Mouse (Mus musculus) midbrain, embryonic 16.5 days (tissue): ENCODE data around the gene Rtp4. TPM values are rescaled to one million over a fixed set of nuclear protein-coding genes. Genes with fewer than 3 reads are reported as not detected.

ENCODE experiments used
- ATAC-seq: fragments of 200-750 bp; cut with Nextera tagmentation; 2 replicates; pipeline ENCODE4 v1.8.0; 2017; ENCODE audit warnings: moderate TSS enrichment
- H3K27ac ChIP-seq: fragments of 300-500 bp; sonication (generic); 2 replicates; pipeline ENCODE4 v1.5.1; 2014; ENCODE audit warnings: mild to moderate bottlenecking, low read length, mixed read lengths
- H3K27me3 ChIP-seq: fragments of 300-500 bp; sonication (generic); 2 replicates; pipeline ENCODE4 v1.6.1; 2014; ENCODE audit warnings: low read depth, low read length, mixed read lengths; ENCODE audit not compliant: control insufficient read depth, insufficient read depth
- H3K36me3 ChIP-seq: fragments of 300-500 bp; sonication (generic); 2 replicates; pipeline ENCODE4 v1.6.1; 2014; ENCODE audit warnings: mild to moderate bottlenecking, low read length, moderate library complexity, mixed read lengths; ENCODE audit not compliant: control insufficient read depth, insufficient read depth
- H3K4me1 ChIP-seq: fragments of 300-500 bp; sonication (generic); 2 replicates; pipeline ENCODE4 v1.6.1; 2014; ENCODE audit warnings: mild to moderate bottlenecking, low read length, mixed read lengths; ENCODE audit not compliant: control insufficient read depth, insufficient read depth
- H3K4me2 ChIP-seq: fragments of 300-500 bp; sonication (generic); 2 replicates; pipeline ENCODE4 v1.6.1; 2014; ENCODE audit warnings: mild to moderate bottlenecking, low read length, mixed read lengths
- H3K4me3 ChIP-seq: fragments of 300-500 bp; sonication (generic); 2 replicates; pipeline ENCODE4 v1.5.1; 2014; ENCODE audit warnings: low read depth, mild to moderate bottlenecking, low read length, moderate library complexity, mixed read lengths
- H3K9ac ChIP-seq: fragments of 300-500 bp; sonication (generic); 2 replicates; pipeline ENCODE4 v1.6.1; 2014; ENCODE audit warnings: low read depth, low read length, mixed read lengths
- H3K9me3 ChIP-seq: fragments of 300-500 bp; sonication (generic); replicated peaks from 2 replicates; pipeline ENCODE4 v1.6.1; 2014; ENCODE audit warnings: mild to moderate bottlenecking, low read length, mixed read lengths; ENCODE audit not compliant: control insufficient read depth, poor library complexity, severe bottlenecking
- WGBS: fragments of 180-500 bp; shearing (Covaris S2); extraction: QIAGEN DNeasy Blood & Tissue Kit; methylation state at CpG from one replicate; pipeline ENCODE4 v1.1.7; 2014; 5-methylcytosine and 5-hydroxymethylcytosine counted together
- polyA plus RNA-seq: library from polyadenylated mRNA; unstranded; fragments of >200 nt; fragmentation: Nextera tagmentation; extraction: Ambion mirVana; gene quantifications from 2 replicates; pipeline ENCODE4 v1.2.1, GENCODE M21; 2015

The Rtp4 gene
- polyA plus RNA-seq, 1 experiment from 2014 or later = 2.8 TPM

DNA sequence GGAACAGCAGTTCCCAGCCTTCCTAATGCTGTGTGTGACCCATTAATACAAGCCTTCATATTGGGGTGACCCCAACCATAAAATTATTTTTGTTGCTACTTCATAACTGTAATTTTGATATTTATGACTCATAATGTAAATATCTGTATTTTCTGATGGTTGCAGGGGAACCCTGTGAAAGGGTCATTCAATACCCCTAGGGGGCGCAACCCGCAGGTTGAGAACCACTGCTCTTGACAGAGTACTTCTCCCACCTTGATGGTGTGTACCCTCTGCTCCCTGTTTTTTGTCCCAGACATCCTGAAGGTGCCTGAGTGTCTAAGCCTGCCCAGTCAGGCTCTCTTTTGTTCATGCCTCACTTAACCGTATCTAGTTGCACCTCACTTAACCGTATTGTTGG is 27.7 kb downstream of the Rtp4 start:
- 86% methylated on average over 4 of the region's 4 CpGs for WGBS
- no peaks in the 10 kb centered on the region for H3K4me1 ChIP-seq
- H3K4me3 ChIP-seq = no peak overlapping the region
- H3K36me3 ChIP-seq = no peaks in the 10 kb centered on the region
- no peak overlapping the region for H3K27ac ChIP-seq
- no peak overlapping the region for H3K4me2 ChIP-seq
- no peaks in the 10 kb centered on the region; the same call in 1 of the 2 replicates for H3K27me3 ChIP-seq
- ATAC-seq = no peak
- H3K9ac ChIP-seq = no peak overlapping the region
- H3K9me3 ChIP-seq = no peaks in the 10 kb centered on the region

DNA sequence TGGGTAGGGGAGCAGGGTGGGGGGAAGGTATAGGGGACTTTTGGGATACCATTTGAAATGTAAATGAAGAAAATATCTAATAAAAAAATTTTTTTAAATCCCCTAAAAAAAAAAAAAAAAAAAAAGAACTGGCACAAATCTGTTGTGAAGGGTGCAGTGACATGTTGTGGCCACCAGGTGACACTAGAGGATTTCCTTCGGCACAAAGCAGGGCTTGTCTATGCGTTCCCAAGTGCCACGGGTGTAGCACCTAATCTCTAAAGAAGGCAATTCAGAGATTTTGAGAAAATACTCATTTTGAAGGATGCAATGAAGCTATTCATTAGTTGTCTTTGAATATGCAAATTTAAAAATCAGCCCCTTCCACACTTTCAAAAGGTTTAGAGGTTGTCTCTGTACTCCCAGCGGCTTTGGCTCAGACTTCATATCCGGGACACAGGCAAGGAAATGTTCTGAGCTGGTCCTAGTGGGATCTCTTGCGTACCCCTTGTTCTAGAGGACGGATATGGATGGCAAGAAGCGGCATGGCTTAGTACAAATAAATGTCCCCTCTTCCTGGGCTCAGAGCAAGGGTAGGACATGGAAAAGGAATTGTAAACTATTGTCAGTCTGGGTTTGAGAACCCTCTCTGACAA is 30.4 kb downstream of the Rtp4 start:
- 42% methylated on average over 8 of the region's 8 CpGs for WGBS
- no peaks in the 10 kb centered on the region for H3K9me3 ChIP-seq

DNA sequence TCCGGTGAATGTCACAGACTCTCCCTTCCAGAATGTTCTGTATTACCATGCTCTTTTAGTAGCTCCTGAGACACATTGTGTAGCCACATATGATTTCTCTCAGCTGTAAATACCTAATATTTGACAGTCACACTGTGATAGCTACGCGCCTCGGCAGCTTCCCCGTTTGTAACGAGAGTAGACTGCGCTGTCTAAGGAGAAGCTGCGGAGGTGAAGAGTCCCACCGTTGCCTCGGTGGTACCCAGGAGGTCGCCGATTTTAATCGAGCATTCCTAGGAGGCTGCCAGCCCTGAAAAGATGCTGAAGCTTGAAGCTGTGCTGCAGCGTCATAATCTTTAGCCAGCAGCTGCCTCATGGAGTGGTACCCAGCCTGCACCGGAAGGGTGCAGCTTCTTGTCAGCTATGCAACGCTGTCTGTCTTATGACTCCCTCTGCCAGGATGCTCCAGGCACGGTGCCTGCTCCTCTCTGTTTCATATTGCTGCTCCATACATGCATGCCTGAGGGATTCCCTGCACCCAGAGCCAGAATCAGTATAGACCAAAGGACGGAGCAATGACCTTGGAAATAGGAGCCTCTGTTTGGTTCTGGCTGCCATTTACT is 31.0 kb downstream of the Rtp4 start:
- Histone ChIP-seq H3K4me2 (no peak overlapping the region), H3K4me3 (no peak overlapping the region)
- WGBS = 75% methylated on average over 18 of the region's 18 CpGs

More for the DNA sequence above, 30.4 kb downstream of the Rtp4 start:
- Histone ChIP-seq H3K27me3 (no peaks in the 10 kb centered on the region; the same call in 1 of the 2 replicates), H3K9ac (no peak overlapping the region), H3K36me3 (no peaks in the 10 kb centered on the region), H3K4me3 (no peak overlapping the region), H3K4me2 (no peak overlapping the region), H3K4me1 (no peaks in the 10 kb centered on the region), H3K27ac (no peak overlapping the region)
- ATAC-seq = peak; percentile 87

GRCm38 (mm10) chr16:23554673-23555072 is 34.6 kb downstream of the Rtp4 start:
- 80% methylated on average over 5 of the region's 5 CpGs for WGBS
- Histone ChIP-seq H3K4me1 (no peaks in the 10 kb centered on the region), H3K9ac (no peak overlapping the region), H3K27me3 (no peaks in the 10 kb centered on the region; the same call in 1 of the 2 replicates), H3K9me3 (no peaks in the 10 kb centered on the region), H3K4me3 (no peak overlapping the region), H3K27ac (no peak overlapping the region), H3K36me3 (no peaks in the 10 kb centered on the region), H3K4me2 (no peak overlapping the region)
- ATAC-seq = no peak

More for the DNA sequence above, 31.0 kb downstream of the Rtp4 start:
- Histone ChIP-seq H3K9ac (0 out of 2 replicates have a peak overlapping the region, but pooled peaks have one; percentile 14), H3K4me1 (no peaks in the 10 kb centered on the region), H3K36me3 (no peaks in the 10 kb centered on the region), H3K27ac (no peak overlapping the region), H3K9me3 (no peaks in the 10 kb centered on the region), H3K27me3 (no peaks in the 10 kb centered on the region; the same call in 1 of the 2 replicates)
- peak; percentile 69 for ATAC-seq

GRCm38 (mm10) chr16:23557195-23557594 is 37.1 kb downstream of the Rtp4 start:
- WGBS = 93% methylated on average over 5 of the region's 5 CpGs
- no peak for ATAC-seq
- no peaks in the 10 kb centered on the region; the same call in 1 of the 2 replicates for H3K27me3 ChIP-seq
- no peak overlapping the region for H3K27ac ChIP-seq
- no peaks in the 10 kb centered on the region for H3K4me1 ChIP-seq
- no peak overlapping the region for H3K9ac ChIP-seq
- no peaks in the 10 kb centered on the region for H3K36me3 ChIP-seq
- H3K9me3 ChIP-seq = no peaks in the 10 kb centered on the region
- H3K4me3 ChIP-seq = no peak overlapping the region
- no peak overlapping the region for H3K4me2 ChIP-seq

- Histone ChIP-seq H3K27me3 (no peaks in the 10 kb centered on the region), H3K36me3 (no peaks in the 10 kb centered on the region), H3K4me2 (no peak overlapping the region), H3K4me3 (no peak overlapping the region), H3K4me1 (no peaks in the 10 kb centered on the region), H3K9me3 (no peaks in the 10 kb centered on the region), H3K27ac (no peak overlapping the region), H3K9ac (no peak overlapping the region)
- 87% methylated on average over 2 of the region's 2 CpGs for WGBS
- no peak for ATAC-seq
These were observed 37.6 kb downstream of the Rtp4 start for GRCm38 (mm10) chr16:23557669-23558068.

GRCm38 (mm10) chr16:23568369-23568958 is 48.4 kb downstream of the Rtp4 start:
- H3K4me2 ChIP-seq = no peak overlapping the region
- 76% methylated on average over 4 of the region's 4 CpGs for WGBS
- no peaks in the 10 kb centered on the region for H3K27me3 ChIP-seq
- no peak for ATAC-seq
- no peaks in the 10 kb centered on the region for H3K9me3 ChIP-seq
- no peak overlapping the region for H3K9ac ChIP-seq
- no peaks in the 10 kb centered on the region for H3K36me3 ChIP-seq
- no peak overlapping the region for H3K27ac ChIP-seq
- H3K4me3 ChIP-seq = no peak overlapping the region
- H3K4me1 ChIP-seq = no peaks in the 10 kb centered on the region

DNA sequence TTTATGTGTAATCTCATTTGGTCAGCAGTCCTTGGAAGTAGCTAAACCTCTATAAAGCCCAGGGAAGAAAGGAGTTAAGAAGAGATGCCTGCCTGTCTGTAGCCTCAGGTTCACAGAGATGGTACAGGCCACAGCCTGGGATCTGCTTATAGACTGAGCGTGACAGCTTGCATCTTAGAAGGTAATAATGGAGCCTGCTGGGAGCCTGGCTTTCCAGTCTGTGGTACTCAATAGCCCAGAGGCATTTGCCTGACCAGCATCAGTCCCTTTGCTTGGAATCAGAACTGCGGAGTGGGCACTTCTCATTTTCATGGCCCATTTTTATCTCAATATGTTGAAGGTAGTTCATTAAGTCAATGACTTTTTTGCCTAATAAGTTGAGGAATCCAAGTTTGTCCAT is 54.5 kb downstream of the Rtp4 start:
- no peak overlapping the region for H3K27ac ChIP-seq
- no peaks in the 10 kb centered on the region for H3K27me3 ChIP-seq
- H3K9me3 ChIP-seq = no peaks in the 10 kb centered on the region
- WGBS = 76% methylated on average over 2 of the region's 2 CpGs
- H3K4me1 ChIP-seq = no peaks in the 10 kb centered on the region
- H3K9ac ChIP-seq = no peak overlapping the region
- H3K4me3 ChIP-seq = no peak overlapping the region
- H3K4me2 ChIP-seq = no peak overlapping the region
- ATAC-seq = no peak
- H3K36me3 ChIP-seq = no peaks in the 10 kb centered on the region
